Mouse (Mus musculus): ENCODE measurements around the gene Lpar2. TPM values are rescaled to one million over a fixed set of nuclear protein-coding genes. Genes with fewer than 3 reads are reported as not detected.

Lpar2 gene
- polyA plus RNA-seq, 1 experiment from 2014 or later = 0.88 TPM

GRCm38 (mm10) chr8:69853869-69854268 lies 31.6 kb downstream of the Lpar2 start:
- no peak for DNase-seq (ENCODE audit: extremely low spot score, low spot score)
- H3K9me3 ChIP-seq = no peaks in the 10 kb centered on the region; the same call in 1 of the 2 replicates
- H3K4me3 ChIP-seq = no peak overlapping the region
- no peaks in the 10 kb centered on the region for H3K27me3 ChIP-seq (ENCODE audit: poor library complexity, severe bottlenecking)
- peaks cover 43% of the 10 kb centered on the region for H3K36me3 ChIP-seq (replicated peaks)
- H3K4me1 ChIP-seq = no peaks in the 10 kb centered on the region
- WGBS = 92% methylated on average over 10 of the region's 10 CpGs
- no peak overlapping the region for H3K27ac ChIP-seq

- WGBS = 56% methylated on average over 4 of the region's 4 CpGs
These were observed 38.6 kb downstream of the Lpar2 start for GRCm38 (mm10) chr8:69860807-69861206.

DNA sequence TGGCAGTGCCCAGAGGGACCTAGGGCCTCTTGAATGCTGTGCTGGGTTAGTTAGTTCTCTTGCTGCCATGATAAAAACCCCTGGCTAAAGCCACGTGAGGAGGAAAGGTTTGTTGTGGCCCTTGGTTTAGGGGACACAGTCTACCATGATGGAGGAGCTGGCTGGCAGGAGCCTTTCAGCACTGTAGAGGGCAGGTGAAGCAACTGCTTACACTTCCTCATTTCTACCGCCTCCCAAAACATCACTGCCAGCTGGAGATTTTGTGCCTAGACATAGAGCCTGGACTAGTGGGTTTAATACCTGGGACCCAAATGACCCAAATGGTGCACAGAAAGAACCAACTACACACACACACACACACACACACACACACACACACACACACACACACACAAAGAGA lies 39.0 kb downstream of the Lpar2 start:
- H3K4me1 ChIP-seq = no peaks in the 10 kb centered on the region
- no peaks in the 10 kb centered on the region for H3K9me3 ChIP-seq
- no peak overlapping the region for H3K27ac ChIP-seq
- peaks cover 61% of the 10 kb centered on the region for H3K36me3 ChIP-seq (replicated peaks)
- no peaks in the 10 kb centered on the region for H3K27me3 ChIP-seq (ENCODE audit: poor library complexity, severe bottlenecking)
- 78% methylated on average over 2 of the region's 2 CpGs for WGBS
- DNase-seq (ENCODE audit: extremely low spot score, low spot score) = no peak
- no peak overlapping the region for H3K4me3 ChIP-seq

More at GRCm38 (mm10) chr8:69860807-69861206, 38.6 kb downstream of the Lpar2 start:
- no peak for DNase-seq (ENCODE audit: extremely low spot score, low spot score)
- Histone ChIP-seq H3K27ac (no peak overlapping the region), H3K4me1 (no peaks in the 10 kb centered on the region), H3K4me3 (no peak overlapping the region), H3K27me3 (ENCODE audit: poor library complexity, severe bottlenecking) (no peaks in the 10 kb centered on the region), H3K36me3 (replicated peaks) (peaks cover 61% of the 10 kb centered on the region), H3K9me3 (no peaks in the 10 kb centered on the region)

DNA sequence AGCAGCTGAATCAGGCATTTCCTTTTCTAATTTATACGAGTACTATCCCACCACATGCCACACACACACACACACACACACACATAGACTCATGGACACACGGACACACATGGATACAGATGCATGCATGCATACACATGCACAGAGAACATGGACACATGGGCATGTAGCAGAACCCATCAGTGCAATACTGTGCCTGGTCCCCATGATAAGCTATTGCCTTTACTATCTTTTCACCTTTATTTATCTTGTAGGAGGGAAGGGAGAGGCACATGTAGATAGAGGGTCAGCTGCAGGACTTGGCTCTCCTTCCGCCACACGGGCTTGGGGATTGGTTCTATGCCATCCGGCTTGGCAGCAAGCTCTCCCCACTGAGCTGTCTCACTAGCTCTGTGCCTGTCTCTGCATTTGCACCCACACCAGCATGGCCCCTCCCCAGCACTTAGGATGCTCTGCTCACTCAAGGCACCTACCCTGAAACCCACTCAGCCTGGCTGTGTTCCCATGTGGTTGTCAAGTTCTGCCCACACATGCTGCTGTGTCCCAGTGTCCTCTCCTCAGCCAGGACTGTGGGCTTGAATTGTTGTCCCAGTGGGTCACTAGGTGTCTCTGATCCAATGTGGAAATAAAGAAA lies 41.3 kb downstream of the Lpar2 start:
- Histone ChIP-seq H3K36me3 (replicated peaks) (peaks cover 62% of the 10 kb centered on the region), H3K4me1 (no peaks in the 10 kb centered on the region), H3K27me3 (ENCODE audit: poor library complexity, severe bottlenecking) (no peaks in the 10 kb centered on the region), H3K4me3 (no peak overlapping the region), H3K9me3 (no peaks in the 10 kb centered on the region), H3K27ac (no peak overlapping the region)
- DNase-seq (ENCODE audit: extremely low spot score, low spot score) = no peak
- WGBS = 90% methylated on average over 5 of the region's 5 CpGs

DNA sequence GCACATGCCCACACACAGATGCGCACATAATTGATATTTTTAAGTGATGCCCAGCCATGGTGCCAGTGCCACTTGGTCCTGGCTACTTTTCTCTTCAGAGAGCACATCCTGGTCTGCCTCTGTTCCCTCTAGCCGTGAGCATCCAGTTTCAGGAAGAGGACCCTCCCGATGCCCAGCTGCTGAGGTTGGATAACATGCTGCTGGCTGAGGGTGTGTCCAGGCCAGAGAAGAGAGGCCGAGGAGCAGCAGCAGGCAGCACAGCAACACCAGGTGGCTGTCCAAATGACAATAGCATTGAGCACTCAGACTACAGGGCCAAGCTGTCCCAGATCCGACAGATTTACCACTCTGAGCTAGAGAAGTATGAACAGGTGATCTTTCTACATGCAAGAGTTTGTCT lies 42.0 kb downstream of the Lpar2 start:
- Histone ChIP-seq H3K36me3 (replicated peaks) (peaks cover 55% of the 10 kb centered on the region), H3K9me3 (no peaks in the 10 kb centered on the region), H3K4me3 (no peak overlapping the region), H3K4me1 (no peaks in the 10 kb centered on the region), H3K27me3 (ENCODE audit: poor library complexity, severe bottlenecking) (no peaks in the 10 kb centered on the region), H3K27ac (no peak overlapping the region)
- whole genome bisulfite sequencing = 79% methylated on average over 5 of the region's 5 CpGs
- no peak for DNase-seq (ENCODE audit: extremely low spot score, low spot score)

- Histone ChIP-seq H3K4me3 (no peak overlapping the region), H3K9me3 (no peaks in the 10 kb centered on the region), H3K36me3 (replicated peaks) (peaks cover 50% of the 10 kb centered on the region), H3K27me3 (ENCODE audit: poor library complexity, severe bottlenecking) (no peaks in the 10 kb centered on the region), H3K4me1 (no peaks in the 10 kb centered on the region), H3K27ac (no peak overlapping the region)
- no peak for DNase-seq (ENCODE audit: extremely low spot score, low spot score)
- 77% methylated on average over 5 of the region's 5 CpGs for WGBS
These were observed 45.6 kb downstream of the Lpar2 start for GRCm38 (mm10) chr8:69867696-69868326.

- Histone ChIP-seq H3K27me3 (ENCODE audit: poor library complexity, severe bottlenecking) (peaks cover 10% of the 10 kb centered on the region; the same call in 1 of the 2 replicates), H3K27ac (no peak overlapping the region), H3K9me3 (no peaks in the 10 kb centered on the region), H3K4me1 (peaks cover 5% of the 10 kb centered on the region; the same call in 1 of the 2 replicates), H3K36me3 (replicated peaks) (peaks cover 39% of the 10 kb centered on the region), H3K4me3 (no peak overlapping the region)
- no peak for DNase-seq (ENCODE audit: extremely low spot score, low spot score)
- 91% methylated on average over 11 of the region's 11 CpGs for WGBS
These were observed 48.0 kb downstream of the Lpar2 start for GRCm38 (mm10) chr8:69870003-69870765.

- Histone ChIP-seq H3K4me3 (no peak overlapping the region), H3K4me1 (peaks cover 5% of the 10 kb centered on the region; the same call in 1 of the 2 replicates), H3K27ac (no peak overlapping the region), H3K36me3 (replicated peaks) (peaks cover 36% of the 10 kb centered on the region), H3K27me3 (ENCODE audit: poor library complexity, severe bottlenecking) (peaks cover 16% of the 10 kb centered on the region; the same call in 1 of the 2 replicates), H3K9me3 (no peaks in the 10 kb centered on the region)
- no peak for DNase-seq (ENCODE audit: extremely low spot score, low spot score)
- WGBS = 93% methylated on average over 6 of the region's 6 CpGs
These were observed 48.7 kb downstream of the Lpar2 start for GRCm38 (mm10) chr8:69870907-69871306.

- peaks cover 48% of the 10 kb centered on the region for H3K27me3 ChIP-seq (ENCODE audit: poor library complexity, severe bottlenecking)
- WGBS = 17% methylated on average over 9 of the region's 9 CpGs
- peaks cover 32% of the 10 kb centered on the region for H3K36me3 ChIP-seq (replicated peaks)
- DNase-seq (ENCODE audit: extremely low spot score, low spot score) = peak; percentile 66
- no peak overlapping the region for H3K4me3 ChIP-seq
- H3K9me3 ChIP-seq = no peaks in the 10 kb centered on the region
- H3K4me1 ChIP-seq = peaks cover 9% of the 10 kb centered on the region; the same call in 1 of the 2 replicates
- no peak overlapping the region for H3K27ac ChIP-seq
These were observed 51.9 kb downstream of the Lpar2 start for GRCm38 (mm10) chr8:69874155-69874554.

DNA sequence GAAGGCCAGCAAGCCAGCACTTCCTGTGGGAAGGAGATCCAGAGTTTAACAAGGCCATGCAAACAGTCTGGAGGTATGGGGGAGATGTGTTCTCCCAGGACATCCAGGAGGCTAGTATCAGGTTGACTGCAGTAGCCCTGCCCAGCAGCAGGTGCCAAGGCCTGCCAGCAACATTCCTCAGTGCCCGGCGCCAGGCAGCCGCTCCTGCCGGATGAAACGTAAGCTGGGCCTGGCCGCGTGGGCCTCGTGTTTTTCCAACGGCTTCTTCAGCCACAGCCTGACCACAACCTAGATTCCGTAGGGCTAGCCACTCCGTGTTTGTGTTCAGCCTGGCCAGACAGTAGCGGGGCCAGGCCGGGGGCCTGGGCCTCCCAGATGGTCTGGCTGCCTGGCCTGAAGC lies 52.4 kb downstream of the Lpar2 start:
- Histone ChIP-seq H3K4me3 (no peak overlapping the region), H3K4me1 (peaks cover 9% of the 10 kb centered on the region; the same call in 1 of the 2 replicates), H3K9me3 (no peaks in the 10 kb centered on the region), H3K36me3 (replicated peaks) (peaks cover 32% of the 10 kb centered on the region), H3K27ac (no peak overlapping the region), H3K27me3 (ENCODE audit: poor library complexity, severe bottlenecking) (peaks cover 53% of the 10 kb centered on the region)
- 88% methylated on average over 13 of the region's 13 CpGs for WGBS
- no peak for DNase-seq (ENCODE audit: extremely low spot score, low spot score)

- Histone ChIP-seq H3K36me3 (replicated peaks) (peaks cover 20% of the 10 kb centered on the region), H3K27me3 (ENCODE audit: poor library complexity, severe bottlenecking) (peaks cover 68% of the 10 kb centered on the region), H3K4me1 (peaks cover 13% of the 10 kb centered on the region), H3K27ac (no peak overlapping the region), H3K4me3 (no peak overlapping the region), H3K9me3 (peaks cover 2% of the 10 kb centered on the region)
- no peak for DNase-seq (ENCODE audit: extremely low spot score, low spot score)
- WGBS = 42% methylated on average over 10 of the region's 10 CpGs
These were observed 53.9 kb downstream of the Lpar2 start for GRCm38 (mm10) chr8:69876097-69876496.

DNA sequence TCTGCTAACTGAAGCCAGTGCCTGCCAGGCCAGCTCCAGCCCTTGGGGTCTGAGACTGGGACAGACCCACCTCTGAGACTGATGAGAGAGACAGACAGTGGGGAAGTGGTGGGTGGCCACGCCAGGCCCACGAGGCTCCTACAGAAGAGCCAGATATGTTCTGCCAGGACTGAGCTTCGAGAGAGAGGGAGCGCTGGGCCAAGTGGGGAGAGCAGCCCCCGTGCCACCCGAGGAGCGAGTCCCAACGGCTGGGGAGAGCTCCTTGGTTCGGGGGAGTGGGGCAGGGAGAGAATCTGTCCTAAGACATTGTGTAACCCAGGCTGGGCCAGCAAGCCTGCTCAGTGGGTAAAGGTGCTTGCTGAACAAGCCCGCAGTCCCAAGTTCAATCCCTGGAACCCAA lies 54.7 kb downstream of the Lpar2 start:
- H3K4me1 ChIP-seq = peaks cover 21% of the 10 kb centered on the region
- H3K27me3 ChIP-seq (ENCODE audit: poor library complexity, severe bottlenecking) = peaks cover 76% of the 10 kb centered on the region
- no peak for DNase-seq (ENCODE audit: extremely low spot score, low spot score)
- no peak overlapping the region for H3K4me3 ChIP-seq
- WGBS = 82% methylated on average over 10 of the region's 10 CpGs
- no peak overlapping the region for H3K27ac ChIP-seq
- peaks cover 10% of the 10 kb centered on the region for H3K9me3 ChIP-seq
- H3K36me3 ChIP-seq (replicated peaks) = peaks cover 12% of the 10 kb centered on the region; the same call in 1 of the 2 replicates

- no peak overlapping the region for H3K27ac ChIP-seq
- no peak for DNase-seq (ENCODE audit: extremely low spot score, low spot score)
- 84% methylated on average over 4 of the region's 4 CpGs for WGBS
- H3K27me3 ChIP-seq (ENCODE audit: poor library complexity, severe bottlenecking) = peaks cover 81% of the 10 kb centered on the region
- H3K4me1 ChIP-seq = peaks cover 26% of the 10 kb centered on the region
- H3K9me3 ChIP-seq = peaks cover 10% of the 10 kb centered on the region
- H3K4me3 ChIP-seq = no peak overlapping the region
- peaks cover 11% of the 10 kb centered on the region; the same call in 1 of the 2 replicates for H3K36me3 ChIP-seq (replicated peaks)
These were observed 55.2 kb downstream of the Lpar2 start for GRCm38 (mm10) chr8:69877396-69877795.

Data from forebrain, embryonic 10.5 days (tissue).